Mouse (Mus musculus): ENCODE results near the gene Rom1. TPM values are rescaled to one million over a fixed set of nuclear protein-coding genes. Genes with fewer than 3 reads are reported as not detected.
"Not testable (repeated sequence)": the region's sequence is repeated elsewhere in the genome, so short reads cannot be mapped to it uniquely, and the experiment has no call there.

The Rom1 gene
- 2.6 and 3.1 TPM in 2 replicates for total RNA-seq (2017)

- ATAC-seq (ENCODE audit: extremely low read depth, insufficient number of reproducible peaks, low FRiP score, poor library complexity, severe bottlenecking), result peak; percentile 70
Observed at GRCm38 (mm10) chr19:8929224-8930088, at the start of gene Rom1, which contains the start of gene Eml3. TSS of gene Rom1 (minus strand) at chr19:8929356. TSS of gene Eml3 (plus strand) at chr19:8929552.

- peak; percentile 71 for ATAC-seq (ENCODE audit: extremely low read depth, insufficient number of reproducible peaks, low FRiP score, poor library complexity, severe bottlenecking)
Observed at GRCm38 (mm10) chr19:8976535-8976934, 47.4 kb upstream of the Rom1 start.

GRCm38 (mm10) chr19:8975491-8975890 is 46.3 kb upstream of the Rom1 start:
- ATAC-seq (ENCODE audit: extremely low read depth, insufficient number of reproducible peaks, low FRiP score, poor library complexity, severe bottlenecking), result no peak

- no peak for ATAC-seq (ENCODE audit: extremely low read depth, insufficient number of reproducible peaks, low FRiP score, poor library complexity, severe bottlenecking)
Observed at GRCm38 (mm10) chr19:8974638-8975037, 45.5 kb upstream of the Rom1 start.

GRCm38 (mm10) chr19:8972491-8972890 is 43.3 kb upstream of the Rom1 start:
- not testable (repeated sequence) for ATAC-seq (ENCODE audit: extremely low read depth, insufficient number of reproducible peaks, low FRiP score, poor library complexity, severe bottlenecking)

GRCm38 (mm10) chr19:8967893-8968292 is 38.7 kb upstream of the Rom1 start:
- ATAC-seq (ENCODE audit: extremely low read depth, insufficient number of reproducible peaks, low FRiP score, poor library complexity, severe bottlenecking), result no peak

GRCm38 (mm10) chr19:8967373-8967743 is 38.2 kb upstream of the Rom1 start:
- no peak for ATAC-seq (ENCODE audit: extremely low read depth, insufficient number of reproducible peaks, low FRiP score, poor library complexity, severe bottlenecking)

GRCm38 (mm10) chr19:8966590-8967372 is 37.6 kb upstream of the Rom1 start, which contains the start of gene Eef1g:
TSS of gene Eef1g (plus strand) at chr19:8967041.
- peak; percentile 93 for ATAC-seq (ENCODE audit: extremely low read depth, insufficient number of reproducible peaks, low FRiP score, poor library complexity, severe bottlenecking)

GRCm38 (mm10) chr19:8966198-8966589 is 37.0 kb upstream of the Rom1 start:
- no peak for ATAC-seq (ENCODE audit: extremely low read depth, insufficient number of reproducible peaks, low FRiP score, poor library complexity, severe bottlenecking)

- no peak for ATAC-seq (ENCODE audit: extremely low read depth, insufficient number of reproducible peaks, low FRiP score, poor library complexity, severe bottlenecking)
Observed at GRCm38 (mm10) chr19:8965771-8966170, 36.6 kb upstream of the Rom1 start.

GRCm38 (mm10) chr19:8965075-8965474 is 35.9 kb upstream of the Rom1 start:
- no peak for ATAC-seq (ENCODE audit: extremely low read depth, insufficient number of reproducible peaks, low FRiP score, poor library complexity, severe bottlenecking)

GRCm38 (mm10) chr19:8962256-8962655 is 33.1 kb upstream of the Rom1 start:
- no peak for ATAC-seq (ENCODE audit: extremely low read depth, insufficient number of reproducible peaks, low FRiP score, poor library complexity, severe bottlenecking)

- ATAC-seq (ENCODE audit: extremely low read depth, insufficient number of reproducible peaks, low FRiP score, poor library complexity, severe bottlenecking), result no peak
Observed at GRCm38 (mm10) chr19:8954171-8954570, 25.0 kb upstream of the Rom1 start.

- peak; percentile 96 for ATAC-seq (ENCODE audit: extremely low read depth, insufficient number of reproducible peaks, low FRiP score, poor library complexity, severe bottlenecking)
Observed at GRCm38 (mm10) chr19:8953135-8954039, 24.2 kb upstream of the Rom1 start, which contains the start of gene Tut1. TSS of gene Tut1 (plus strand) at chr19:8953847.

- no peak for ATAC-seq (ENCODE audit: extremely low read depth, insufficient number of reproducible peaks, low FRiP score, poor library complexity, severe bottlenecking)
Observed at GRCm38 (mm10) chr19:8952241-8952640, 23.1 kb upstream of the Rom1 start.

GRCm38 (mm10) chr19:8950190-8950589 is 21.0 kb upstream of the Rom1 start:
- no peak for ATAC-seq (ENCODE audit: extremely low read depth, insufficient number of reproducible peaks, low FRiP score, poor library complexity, severe bottlenecking)

GRCm38 (mm10) chr19:8946929-8947328 is 17.8 kb upstream of the Rom1 start:
- ATAC-seq (ENCODE audit: extremely low read depth, insufficient number of reproducible peaks, low FRiP score, poor library complexity, severe bottlenecking), result no peak

GRCm38 (mm10) chr19:8945251-8945650 is 16.1 kb upstream of the Rom1 start:
- no peak for ATAC-seq (ENCODE audit: extremely low read depth, insufficient number of reproducible peaks, low FRiP score, poor library complexity, severe bottlenecking)

- ATAC-seq (ENCODE audit: extremely low read depth, insufficient number of reproducible peaks, low FRiP score, poor library complexity, severe bottlenecking), result no peak
Observed at GRCm38 (mm10) chr19:8944750-8945149, 15.6 kb upstream of the Rom1 start.
